Mouse (Mus musculus): ENCODE measurements around the gene Tdp2.
"Not testable (repeated sequence)": the region's sequence is repeated elsewhere in the genome, so short reads cannot be mapped to it uniquely, and the experiment has no call there.

Gene Tdp2

DNA sequence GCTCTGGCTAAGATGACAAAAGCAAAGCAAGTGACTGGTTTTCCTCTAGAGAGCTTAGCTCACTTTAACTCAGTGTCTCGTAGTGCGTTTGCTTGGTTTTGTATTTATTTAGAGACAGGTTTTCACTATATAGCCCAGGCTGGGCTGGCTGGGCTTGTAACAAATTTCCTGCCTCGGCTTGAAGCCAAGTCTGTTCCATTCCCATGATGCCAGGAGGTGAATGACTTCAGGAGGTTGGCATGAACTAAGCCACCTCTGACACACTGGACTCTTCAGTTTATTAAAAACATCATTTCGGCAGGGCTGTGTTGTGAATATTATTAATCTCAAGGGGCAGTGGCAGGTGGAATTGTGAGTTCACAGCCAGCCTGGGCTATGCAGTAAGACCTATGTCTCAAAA lies 5.9 kb upstream of the Tdp2 start:
- peak; percentile 37 for DNase-seq

DNA sequence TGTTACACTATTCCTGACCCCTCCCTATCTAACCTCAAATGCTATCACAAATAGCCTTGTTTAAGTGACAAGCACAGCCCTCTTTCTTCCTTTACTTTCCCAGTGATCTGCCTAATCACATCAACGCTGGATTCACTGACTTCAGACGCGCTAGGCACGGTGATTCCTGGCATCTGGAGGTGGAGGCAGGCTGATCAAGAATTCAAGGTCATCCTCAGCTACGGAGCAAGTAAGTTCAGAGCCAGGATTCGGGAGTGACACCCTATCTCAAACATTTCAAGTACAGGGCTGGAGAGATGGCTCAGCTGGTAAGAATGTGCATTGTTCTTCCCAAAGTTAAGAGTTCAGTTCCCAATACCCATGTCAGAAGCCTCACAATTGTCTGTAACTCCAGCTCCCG lies 5.4 kb upstream of the Tdp2 start:
- DNase-seq = no peak

DNA sequence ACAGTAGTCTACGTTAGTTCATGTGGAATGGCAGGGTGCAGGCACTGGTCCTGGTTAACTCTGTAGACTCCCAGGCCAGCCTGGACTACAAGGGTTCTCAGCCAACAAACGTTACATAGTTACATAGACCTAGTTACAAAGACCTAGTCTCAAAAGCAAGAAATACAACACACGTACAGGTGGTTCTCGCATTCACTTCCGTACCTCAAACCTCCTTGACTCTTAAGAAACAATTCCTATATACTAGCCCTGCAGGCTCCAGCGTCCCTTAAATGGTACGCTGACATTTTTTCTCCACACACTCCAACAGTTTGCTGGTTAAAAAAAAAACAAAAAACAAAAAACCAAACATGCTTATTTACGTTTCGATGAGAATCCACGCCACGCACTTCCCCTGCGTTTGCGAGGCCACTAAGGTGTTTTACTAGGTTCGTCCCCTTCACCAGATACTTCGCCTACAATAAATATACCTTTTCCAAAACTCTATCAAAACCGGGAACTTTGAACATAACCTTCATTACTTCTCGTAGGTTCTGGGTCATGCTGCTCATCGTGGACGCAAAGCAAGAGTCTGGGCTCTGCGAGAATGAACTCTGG lies 625 bp upstream of the Tdp2 start:
- DNase-seq = no peak

DNA sequence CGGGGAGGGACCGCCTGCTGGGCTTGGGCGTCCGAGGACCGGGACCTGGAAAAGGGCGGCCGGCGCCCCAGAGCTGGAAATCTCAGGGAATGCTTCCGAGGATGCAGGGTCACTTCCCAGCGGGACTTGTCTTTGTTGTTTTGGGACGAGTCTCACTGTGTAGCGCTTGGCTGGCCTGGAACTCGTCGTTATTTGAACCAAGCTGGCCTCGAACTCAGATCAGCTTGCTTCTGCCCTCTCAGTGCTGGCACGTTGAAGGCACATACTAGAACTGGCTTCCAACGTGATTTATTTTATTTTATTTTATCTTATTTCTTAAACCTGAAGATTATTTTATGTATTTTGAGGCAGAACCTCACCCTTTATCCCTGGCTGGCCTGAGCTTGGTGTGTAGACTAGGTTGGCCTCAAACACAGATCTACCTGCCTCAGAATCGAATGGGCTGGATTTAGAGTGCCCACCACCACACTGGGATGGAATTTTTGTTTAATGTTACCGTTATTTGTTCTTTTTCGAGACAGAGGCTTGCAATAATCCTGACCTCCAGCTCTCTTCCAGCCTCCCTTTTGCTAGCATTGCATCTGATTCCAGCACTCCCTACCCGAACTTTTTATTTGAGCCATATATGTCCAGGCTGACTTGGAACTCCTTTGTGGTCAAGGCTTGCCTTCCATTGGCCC lies 792 bp downstream of the Tdp2 start:
- DNase-seq = no peak

DNA sequence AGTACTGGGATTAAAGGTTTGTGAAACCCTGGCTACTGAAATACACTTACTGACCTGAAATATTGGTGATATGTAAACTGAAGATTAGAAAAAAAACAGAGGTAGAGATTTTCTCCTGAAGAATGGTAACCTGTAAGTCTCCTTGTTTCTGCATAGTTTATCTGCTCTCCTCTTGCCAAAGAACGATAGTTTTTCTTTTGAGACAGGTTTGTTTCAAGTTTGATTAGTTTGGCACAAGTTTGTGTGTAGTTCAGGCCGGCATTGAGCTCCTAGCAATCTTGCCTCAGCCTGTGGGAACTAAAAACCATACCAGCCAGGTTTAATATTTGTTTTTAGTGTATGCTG lies 1.3 kb downstream of the Tdp2 start:
- no peak for DNase-seq

DNA sequence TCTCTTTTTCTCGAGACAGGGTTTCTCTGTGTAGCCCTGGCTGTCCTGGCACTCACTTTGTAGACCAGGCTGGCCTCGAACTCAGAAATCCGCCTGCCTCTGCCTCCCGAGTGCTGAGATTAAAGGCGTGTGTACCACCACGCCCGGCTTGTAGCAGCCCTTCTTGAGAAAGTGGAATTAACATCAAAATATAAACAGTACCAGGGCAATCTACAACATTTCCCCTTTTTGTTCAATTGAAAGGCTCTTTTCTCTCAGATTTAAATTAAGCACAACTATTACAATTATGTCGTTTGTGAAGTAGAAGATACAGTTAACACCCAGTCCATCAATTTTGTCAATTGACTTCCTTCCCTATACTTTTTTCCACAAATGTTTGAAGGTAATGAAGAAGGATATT lies 6.3 kb downstream of the Tdp2 start:
- not testable (repeated sequence) for DNase-seq

DNA sequence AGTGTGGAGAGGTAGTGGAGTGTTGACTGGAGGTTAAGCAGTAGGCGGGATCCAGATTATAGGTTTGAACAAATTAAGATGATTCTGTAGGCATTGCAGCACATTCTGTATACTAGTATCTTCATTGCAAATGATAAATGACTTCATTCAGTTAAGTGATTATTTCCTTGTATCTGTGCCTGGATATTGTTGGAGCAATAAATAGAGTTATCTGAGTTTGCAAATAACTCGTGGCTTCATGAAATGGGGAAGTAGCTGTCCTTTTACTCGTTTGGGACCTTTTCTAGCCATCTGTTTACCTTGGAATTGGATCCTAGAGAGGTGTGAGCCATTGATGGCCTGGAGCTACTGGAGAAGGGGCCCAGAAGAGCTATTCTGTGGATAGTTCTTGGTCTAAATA lies 8.4 kb downstream of the Tdp2 start:
- no peak for DNase-seq

DNA sequence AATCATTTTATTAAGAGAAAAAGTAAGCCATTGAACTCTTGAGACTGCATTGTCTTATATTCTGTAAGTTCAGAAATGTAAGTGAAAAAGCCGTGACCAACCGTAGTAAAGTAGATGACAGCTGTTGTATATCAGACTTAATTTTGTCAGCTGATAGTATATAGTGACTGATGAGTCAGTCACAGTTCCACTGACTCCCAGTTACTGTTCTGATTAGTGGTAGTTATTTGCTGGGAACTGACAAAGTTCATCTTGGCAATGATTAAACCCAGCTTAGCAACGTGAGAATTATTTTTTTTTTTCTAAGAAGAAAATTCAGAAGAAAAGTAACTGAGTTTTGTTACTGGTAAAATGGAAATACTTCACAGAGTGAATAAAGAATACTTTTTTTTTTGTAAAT lies 10.2 kb downstream of the Tdp2 start:
- no peak for DNase-seq

DNA sequence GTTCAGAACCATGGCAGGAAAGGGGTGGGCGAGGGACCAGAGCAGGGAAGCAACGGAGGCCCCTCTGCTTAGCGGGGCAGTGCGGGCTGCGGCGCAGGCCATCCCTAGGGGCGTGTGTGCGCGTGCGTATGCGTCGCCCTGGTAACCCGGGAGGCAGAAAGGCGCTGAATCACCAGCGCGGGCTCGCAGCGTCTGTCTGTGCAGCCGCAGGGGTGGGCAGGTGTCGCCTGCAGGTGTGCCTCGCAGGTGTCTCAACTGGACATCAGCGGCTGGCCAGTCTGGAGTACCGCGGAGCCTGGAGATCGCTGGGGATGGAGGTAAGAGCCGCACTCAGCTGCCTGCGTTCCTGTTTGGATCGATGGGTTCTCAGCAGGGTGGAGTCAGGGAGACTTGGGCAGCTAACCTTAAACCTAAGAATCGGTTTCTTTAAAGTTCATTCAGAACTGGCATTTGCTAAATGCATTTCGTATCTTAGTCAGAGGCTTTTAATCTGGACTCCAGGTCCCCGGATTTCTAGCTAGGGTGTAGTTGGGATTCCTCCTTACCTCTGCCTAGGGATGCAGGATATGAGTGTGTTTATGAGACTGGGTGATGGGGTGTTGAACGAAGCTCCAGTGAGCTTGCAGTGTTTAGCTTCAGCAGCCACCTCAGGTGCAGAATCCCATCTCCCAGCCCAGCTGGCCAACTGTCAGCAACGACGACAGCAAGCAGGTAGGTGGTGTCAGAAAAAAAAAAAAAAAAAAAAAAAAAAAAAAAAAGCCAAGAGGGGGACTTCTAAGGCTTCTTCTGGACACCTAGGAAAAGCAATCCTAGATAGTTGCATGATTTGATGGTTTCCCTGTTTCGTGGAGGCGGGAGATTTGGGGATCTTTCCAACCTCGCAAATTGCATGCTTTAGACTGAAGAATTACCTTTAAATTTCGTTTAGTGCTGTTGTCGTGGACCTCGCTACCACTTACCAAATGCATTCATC lies 13.8 kb downstream of the Tdp2 start, which contains the start of gene D130043K22Rik:
Gene D130043K22Rik, plus strand, starts transcription at position 153 of the 973 bp plus-strand sequence.
- no peak for DNase-seq

DNA sequence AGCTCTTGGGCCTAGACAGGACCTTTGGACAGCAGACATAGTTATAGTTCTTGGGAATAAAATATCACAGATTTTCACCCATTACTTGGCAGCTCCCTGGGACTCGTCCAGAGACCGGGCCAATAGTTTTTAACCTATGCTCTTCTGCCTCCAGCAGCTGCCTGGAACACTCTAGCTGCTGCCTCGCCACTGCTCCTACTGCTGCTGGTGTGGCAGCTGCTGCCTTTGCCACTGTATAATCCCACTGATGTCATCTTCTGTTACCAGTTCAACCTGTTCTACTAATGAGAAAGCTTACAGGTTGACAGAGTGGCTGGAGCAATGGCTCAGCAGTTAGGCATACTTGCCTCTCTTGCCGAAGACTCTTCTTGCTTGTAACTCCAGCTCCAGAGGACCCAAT lies 17.8 kb downstream of the Tdp2 start:
- peak; percentile 40 for DNase-seq

DNA sequence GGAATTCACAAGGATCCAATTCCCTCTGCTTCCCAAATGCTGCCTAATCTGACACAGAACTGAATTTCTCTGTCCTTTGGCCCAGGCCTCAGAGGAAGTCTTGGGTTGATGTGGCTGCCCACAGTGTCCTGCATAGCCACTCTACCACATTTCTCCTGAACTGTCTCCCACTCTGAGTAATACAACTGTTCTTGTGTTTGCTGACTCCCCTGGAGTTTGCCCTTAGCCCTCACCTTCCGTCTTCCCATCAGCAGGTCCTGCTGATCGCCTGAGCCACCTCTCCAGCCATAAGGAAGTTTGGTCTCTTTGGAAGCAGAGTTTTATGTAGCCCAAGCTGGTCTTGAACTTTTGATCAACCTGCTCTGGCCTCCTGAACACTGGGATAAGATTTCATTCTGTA lies 20.5 kb downstream of the Tdp2 start:
- DNase-seq = no peak

DNA sequence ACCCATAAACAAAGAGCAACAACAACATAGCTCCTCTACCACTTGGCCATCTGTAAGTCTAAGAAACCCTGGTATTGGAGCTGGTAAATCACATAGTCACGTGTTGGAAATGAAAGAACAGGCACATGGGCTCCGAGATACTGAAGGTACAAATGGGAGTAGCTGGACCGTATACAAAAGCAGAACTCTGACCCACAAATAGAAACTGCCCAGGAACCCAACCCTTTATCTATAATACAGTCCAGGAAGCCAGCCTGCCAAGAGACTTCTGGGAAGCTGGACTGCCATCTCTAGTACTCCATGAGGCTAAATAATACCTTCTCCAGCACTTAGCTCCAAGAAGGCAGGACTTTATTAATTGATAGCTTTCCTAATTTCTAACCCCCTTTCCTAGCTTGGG lies 21.1 kb downstream of the Tdp2 start:
- no peak for DNase-seq

DNA sequence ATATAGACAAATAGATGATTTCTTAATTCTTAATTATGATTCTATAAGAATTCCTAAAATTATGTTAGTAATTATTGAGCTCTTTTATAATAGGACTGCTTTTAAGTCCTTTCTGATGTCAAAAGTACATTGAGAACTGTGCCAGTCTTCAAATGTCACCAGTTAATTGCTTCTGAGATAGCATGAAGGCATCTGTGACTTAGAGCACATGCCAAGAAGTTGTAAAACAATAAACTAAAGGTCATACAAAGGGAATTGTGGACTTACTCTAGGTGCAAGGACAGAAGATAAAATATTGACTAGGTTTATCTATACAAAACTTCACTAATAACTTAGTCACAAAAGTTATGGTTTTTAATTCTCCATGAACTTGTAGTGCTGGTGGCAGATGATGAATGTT lies 27.6 kb downstream of the Tdp2 start:
- no peak for DNase-seq

DNA sequence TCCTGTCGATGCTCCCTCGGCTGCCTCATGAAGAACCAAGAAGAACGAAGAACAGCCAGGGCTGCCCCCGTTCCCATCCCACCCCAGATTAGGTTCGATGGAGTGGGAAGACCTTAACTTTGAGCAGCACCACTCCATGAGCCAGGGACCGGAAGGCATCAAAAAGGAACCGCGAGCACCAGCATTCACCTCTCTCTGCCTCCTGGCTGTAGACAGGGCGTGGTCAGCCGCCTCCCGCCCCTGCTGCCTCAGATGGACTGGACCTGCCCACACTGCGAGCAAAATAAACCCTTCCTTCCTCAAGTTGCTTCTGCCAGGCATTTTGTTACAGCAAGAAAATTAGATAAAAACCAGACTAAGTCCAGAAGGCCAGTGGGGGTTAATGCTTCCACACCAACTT lies 29.6 kb downstream of the Tdp2 start:
- no peak for DNase-seq

DNA sequence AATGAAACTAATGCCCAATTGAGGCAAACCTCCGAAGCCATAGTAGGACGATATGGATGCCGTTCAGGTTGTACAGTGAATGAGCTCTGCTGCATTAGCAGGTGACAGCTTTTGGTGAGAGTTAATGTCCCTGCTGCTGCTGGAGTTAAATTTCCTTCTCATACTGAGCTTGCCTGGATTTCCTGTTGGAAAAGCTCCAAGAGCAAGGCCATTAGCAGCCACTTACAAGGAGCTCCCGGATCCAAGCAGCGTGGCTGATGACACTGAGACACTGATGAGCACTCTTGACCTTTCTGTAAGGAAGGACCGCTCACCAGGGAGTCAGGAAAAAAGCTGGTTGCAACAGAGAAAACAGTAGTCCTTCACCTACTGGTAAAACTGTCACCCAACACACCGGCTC lies 30.5 kb downstream of the Tdp2 start:
- no peak for DNase-seq

DNA sequence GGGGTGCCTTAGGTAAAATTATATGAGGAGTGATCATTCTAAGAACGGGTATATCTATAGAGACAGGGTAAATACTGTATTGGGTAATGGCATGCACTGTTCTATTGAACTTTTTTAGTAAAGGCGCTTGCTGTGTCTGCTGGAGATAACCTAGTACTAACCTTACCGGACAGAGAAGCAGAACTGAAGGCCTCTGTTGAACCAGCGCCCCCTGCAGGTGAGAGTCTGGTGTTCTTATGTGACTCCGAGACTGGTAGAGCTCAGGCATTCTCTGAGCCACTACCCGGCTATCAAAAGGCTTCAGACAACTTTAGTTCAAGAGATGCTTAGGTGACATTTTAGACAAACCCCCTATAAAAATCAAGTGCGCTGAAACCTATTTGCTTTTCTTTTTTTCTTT lies 31.0 kb downstream of the Tdp2 start:
- peak; percentile 38 for DNase-seq

DNA sequence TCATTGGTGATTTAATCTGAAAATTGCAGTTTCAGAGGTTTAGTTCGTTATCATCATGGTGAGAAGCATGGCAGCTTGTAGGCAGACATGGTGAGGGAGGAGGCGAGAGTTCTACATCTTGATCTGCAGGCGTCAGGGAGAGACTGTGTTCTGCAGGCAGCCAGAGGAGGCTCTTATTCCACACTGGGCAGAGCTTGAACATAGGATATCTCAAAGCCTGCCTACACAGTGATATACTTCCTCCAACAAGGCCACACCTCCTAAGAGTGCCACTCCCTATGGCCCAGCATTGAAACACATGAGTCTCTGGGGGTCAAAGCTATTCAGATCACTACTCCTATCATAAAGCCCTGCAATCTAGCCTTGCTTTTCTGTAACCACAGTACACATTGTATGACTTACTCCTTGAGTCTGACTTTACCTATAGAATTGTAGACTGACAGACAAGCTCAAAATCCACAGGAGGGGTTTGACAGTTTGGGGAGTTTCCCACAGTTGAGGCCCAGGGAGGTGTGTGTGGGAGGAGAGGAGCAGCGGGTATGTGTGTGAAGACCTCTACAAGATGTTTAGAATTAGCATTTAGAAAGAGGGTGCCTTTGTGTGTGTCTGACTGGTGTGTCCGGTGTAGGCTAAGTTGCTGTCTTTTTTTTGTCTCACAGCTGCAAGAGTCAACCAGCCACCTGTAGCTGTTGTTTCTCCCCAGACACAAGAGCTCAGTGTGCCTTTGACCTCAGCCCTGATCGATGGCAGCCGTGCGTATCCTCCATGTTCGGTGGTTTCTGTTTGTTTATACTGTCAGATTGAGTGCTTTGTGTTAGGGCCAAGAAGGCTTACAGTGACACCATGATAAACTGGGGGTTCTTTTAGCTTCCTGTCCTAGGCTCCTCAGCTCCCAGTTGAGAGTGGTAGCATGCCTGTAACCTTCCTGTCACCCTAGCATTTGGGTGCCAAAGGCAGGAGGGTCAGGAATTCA lies 35.2 kb downstream of the Tdp2 start:
- DNase-seq = no peak

DNA sequence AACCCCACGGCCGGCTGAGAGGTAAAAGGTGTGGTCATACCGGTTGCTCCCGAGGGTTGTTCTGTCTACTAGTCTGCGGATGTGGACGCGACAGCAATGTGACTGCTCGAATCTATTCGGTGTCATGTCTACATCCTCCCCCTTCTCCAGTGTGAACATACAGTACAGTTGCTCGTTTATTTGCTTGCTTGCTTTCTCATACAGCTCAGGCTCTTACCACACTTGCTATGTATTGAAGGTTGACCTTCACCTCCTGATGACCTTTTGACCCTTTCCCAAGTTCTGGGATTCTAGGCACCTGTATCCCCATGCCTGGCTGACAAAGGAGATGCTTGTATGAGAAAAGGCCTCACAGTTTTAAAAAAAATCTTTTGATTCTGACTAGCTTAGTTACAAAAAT lies 36.3 kb downstream of the Tdp2 start:
- DNase-seq = no peak

DNA sequence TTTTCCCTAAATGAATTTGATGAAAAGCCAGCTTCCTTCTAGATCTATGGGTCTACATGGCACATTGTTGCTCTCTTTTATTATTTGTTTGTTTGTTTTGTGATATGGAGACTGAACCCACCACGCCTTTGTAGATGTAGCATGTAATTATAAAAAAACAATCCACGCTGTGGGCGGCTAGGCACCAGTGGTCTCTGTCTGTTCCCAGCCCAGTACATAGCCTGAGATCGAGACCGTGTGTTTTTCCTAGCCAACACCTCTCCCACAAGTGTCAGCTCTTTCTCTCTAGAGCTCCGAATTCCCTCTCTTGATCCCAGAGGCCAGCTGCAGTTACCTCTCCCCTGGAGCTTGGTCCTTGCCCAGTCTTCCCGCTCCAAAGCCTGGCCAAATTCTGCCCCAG lies 36.8 kb downstream of the Tdp2 start:
- no peak for DNase-seq

DNA sequence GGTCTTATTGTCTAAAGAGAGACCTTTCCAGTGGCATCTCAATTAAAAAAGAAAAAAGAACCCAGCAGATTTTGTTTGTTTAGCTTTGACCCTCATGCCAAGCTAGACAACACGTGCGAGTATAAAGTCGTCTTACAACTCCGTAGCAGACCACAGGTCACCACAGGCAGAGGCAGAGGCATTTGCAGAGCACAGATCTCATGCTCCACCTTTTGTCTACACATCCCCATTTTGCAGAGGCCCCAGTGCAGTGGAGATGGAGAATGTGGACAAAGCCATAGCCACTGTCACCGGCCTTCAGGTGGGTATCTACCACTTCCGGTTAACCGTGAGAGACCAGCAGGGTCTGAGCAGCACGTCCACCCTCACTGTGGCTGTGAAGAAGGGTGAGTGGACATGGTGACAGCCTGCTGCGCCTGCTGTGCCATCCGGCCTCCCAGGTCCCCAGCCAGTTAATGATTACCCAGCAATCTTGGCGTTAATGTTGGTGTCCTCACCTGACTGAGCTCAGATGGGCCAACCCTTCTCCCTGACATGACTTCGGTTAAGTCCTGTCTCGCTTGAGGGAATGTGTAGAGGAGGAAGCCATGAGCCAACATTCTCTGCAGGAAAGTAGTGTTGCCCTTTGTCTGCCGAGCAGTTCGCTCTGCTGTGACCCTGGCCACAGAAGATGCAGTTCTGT lies 48.0 kb downstream of the Tdp2 start:
- peak; percentile 92 for DNase-seq

DNA sequence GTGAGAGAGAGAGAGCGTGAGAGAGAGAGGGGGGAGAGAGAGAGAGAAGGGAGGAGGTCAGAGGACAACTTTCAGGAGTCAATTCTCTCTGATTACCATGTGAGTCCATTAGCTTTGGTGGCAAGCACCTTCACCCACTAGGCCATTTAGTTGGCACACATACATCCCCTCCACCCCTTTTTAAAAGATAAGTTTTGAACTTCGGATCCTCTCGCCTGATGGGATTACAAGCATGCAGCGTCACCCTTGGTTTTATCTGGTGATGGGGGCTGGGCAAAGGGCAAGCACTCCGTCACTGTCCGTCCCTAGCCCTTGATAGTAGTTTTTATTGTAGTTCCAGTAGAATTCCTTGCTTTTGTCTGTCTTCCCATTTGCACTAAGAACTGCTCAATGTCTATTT lies 48.7 kb downstream of the Tdp2 start:
- no peak for DNase-seq

DNA sequence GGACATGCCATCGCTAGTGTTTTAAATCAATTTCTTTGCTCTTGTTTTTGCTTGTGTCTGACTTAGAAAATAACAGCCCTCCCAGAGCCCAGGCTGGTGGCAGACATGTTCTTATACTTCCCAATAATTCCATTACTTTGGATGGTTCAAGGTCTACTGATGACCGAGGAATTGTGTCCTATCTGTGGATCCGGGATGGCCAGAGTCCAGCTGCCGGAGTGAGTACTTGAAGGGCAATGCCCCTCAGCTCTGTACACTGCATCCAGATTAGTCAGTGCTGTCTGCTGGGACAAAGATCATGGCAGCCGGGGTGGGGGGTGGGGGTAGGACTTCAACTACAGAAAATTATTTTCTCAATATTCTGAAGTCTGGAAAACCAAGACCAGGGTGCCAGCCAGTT lies 49.2 kb downstream of the Tdp2 start:
- DNase-seq = peak; percentile 77
